Mouse (Mus musculus): ENCODE results near the gene Gm45783.
"Not testable (repeated sequence)": the region's sequence is repeated elsewhere in the genome, so short reads cannot be mapped to it uniquely, and the experiment has no call there.

The Gm45783 gene

GRCm38 (mm10) chr7:7374431-7374830, at the start of gene Gm45783:
TSS of gene Gm45783 (minus strand) at chr7:7374573.
- DNase-seq (ENCODE audit: low read depth), result not testable (repeated sequence)

DNA sequence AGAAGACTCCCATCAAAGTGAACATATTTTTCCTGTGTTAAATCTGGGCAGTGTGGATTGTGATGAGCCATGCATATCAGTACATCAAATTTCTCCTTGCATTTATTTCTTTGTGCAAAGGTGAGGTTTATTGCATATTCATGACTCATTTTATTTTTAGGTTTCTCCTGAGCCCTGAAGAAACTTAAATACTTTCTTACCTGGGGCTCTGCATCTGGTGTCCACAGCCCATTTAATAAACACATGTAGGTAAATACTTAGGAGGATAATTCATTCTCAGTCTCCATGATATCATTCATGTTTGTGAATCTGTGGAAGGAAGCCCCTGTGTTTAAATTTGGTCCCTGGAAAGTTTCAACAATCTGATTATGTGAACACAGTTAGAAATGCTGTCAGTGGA, 25.2 kb upstream of the Gm45783 start, which contains the start of gene Vmn2r31:
Vmn2r31 (minus strand) TSS at position 101 of the 400 bp plus-strand sequence.
- not testable (repeated sequence) for DNase-seq (ENCODE audit: low read depth)

- DNase-seq (ENCODE audit: low read depth), result not testable (repeated sequence)
Measured at GRCm38 (mm10) chr7:7337509-7337908, 36.9 kb downstream of the Gm45783 start, which contains the start of gene Vmn2r30. TSS of gene Vmn2r30 (minus strand) at chr7:7337609.

GRCm38 (mm10) chr7:7295595-7295994, 78.8 kb downstream of the Gm45783 start:
- DNase-seq (ENCODE audit: low read depth), result no peak
